Mouse (Mus musculus): Measurements from ENCODE around the gene Emc9.

Emc9 gene

DNA sequence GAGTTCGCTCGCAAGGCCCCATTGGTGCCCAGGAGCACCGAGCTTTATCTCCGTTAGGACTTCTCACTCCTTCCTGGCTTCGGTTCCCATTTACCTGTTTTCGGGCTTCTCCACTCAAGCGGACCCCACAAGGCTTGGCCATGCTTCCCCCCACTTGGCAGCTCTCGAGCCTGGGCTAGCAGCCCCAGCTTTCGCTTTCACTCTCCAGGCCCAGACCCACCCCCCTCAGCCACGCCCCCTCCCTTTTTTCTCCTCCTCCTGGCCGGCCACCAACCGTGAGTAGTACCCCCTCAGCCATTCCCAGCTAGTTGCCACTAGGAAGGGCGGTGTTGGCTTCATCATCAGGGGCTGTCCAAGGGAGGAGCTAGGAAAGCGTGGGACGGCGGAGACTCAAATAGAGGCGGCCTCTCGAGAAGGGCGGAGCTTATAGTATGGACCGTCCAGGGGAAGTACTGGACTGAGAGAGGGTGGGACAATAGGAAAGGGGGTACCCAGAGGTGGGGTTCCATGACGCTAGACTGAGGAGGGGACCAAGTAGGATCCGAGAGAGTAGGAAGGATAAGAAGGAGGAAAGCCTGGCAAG, 5.7 kb upstream of the Emc9 start, which contains the start of gene Psme2:
Gene Psme2, minus strand, starts transcription at position 366 of the 583 bp plus-strand sequence.
- in situ Hi-C loops (cut with MboI, MseI), result loop anchor here (25.0 kb wide), 1 partner anchor 704 kb away; the partner anchor contains the start of genes Bcl2l2, Gm20521, Pabpn1 and Ppp1r3e

DNA sequence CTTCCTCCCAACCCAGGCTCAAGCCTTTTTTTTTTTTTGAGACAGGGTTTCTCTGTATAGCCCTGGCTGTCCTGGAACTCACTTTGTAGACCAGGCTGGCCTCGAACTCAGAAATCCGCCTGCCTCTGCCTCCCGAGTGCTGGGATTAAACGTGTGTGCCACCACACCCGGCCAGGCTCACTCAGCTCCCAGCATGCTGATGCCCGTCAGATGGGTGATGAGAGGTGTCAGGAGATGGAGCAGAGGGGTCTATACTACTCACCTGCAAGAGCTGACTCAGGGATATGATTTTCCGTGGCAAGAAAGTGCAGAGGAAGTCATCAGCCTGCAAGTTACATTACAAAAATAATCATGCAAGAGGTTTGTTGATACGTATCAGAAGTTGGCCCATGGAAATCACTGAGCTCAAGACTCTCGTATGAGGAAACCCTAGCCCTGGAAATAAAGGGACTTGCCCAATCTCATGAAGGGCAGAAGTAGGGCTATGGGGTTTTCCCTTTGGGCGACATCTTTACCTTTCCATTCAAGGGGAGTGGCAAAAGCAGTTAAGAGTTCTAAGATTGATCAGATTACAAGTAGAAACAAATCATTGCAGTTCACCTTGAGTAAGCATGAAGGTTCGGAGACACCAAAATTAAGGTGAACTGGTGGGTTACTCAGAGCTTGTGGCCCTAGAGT, 4.8 kb upstream of the Emc9 start:
- in situ Hi-C loops (cut with MboI, MseI), result loop anchor here (25.0 kb wide), 1 partner anchor 703 kb away; the partner anchor contains the start of genes Bcl2l2, Gm20521, Pabpn1 and Ppp1r3e

GRCm38 (mm10) chr14:55589271-55589670, 4.2 kb upstream of the Emc9 start:
- in situ Hi-C loops (cut with MboI, MseI), result loop anchor here (25.0 kb wide), 1 partner anchor 702 kb away; the partner anchor contains the start of genes Bcl2l2, Gm20521, Pabpn1 and Ppp1r3e

GRCm38 (mm10) chr14:55586149-55586548, 1.0 kb upstream of the Emc9 start:
- in situ Hi-C loops (cut with MboI, MseI), result loop anchor here (25.0 kb wide), 1 partner anchor 699 kb away; the partner anchor contains the start of genes Bcl2l2, Gm20521, Pabpn1 and Ppp1r3e

GRCm38 (mm10) chr14:55585566-55585960, 461 bp upstream of the Emc9 start:
- in situ Hi-C loops (cut with MboI, MseI), result loop anchor here (25.0 kb wide), 1 partner anchor 698 kb away; the partner anchor contains the start of genes Bcl2l2, Gm20521, Pabpn1 and Ppp1r3e

DNA sequence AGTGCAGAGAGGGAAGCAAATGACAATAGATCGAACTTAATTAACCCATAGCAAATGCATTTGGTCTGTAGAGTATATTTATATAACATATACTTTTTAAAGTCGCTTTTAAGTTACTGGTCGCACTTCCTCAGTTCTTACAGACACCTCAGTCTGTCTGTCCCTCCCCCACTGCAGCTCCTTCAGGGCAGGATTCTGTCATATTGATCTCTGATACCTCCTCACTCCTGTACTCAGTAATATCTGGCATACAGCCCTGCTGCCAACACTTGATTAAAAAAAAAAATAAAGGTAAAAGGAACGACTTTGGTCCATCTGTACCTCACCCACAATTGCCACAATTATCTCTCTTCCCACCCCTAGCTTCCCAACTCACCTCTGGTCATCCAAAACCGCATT, 800 bp downstream of the Emc9 start:
- in situ Hi-C loops (cut with MboI, MseI), result loop anchor here (25.0 kb wide), 1 partner anchor 697 kb away; the partner anchor contains the start of genes Bcl2l2, Gm20521, Pabpn1 and Ppp1r3e

DNA sequence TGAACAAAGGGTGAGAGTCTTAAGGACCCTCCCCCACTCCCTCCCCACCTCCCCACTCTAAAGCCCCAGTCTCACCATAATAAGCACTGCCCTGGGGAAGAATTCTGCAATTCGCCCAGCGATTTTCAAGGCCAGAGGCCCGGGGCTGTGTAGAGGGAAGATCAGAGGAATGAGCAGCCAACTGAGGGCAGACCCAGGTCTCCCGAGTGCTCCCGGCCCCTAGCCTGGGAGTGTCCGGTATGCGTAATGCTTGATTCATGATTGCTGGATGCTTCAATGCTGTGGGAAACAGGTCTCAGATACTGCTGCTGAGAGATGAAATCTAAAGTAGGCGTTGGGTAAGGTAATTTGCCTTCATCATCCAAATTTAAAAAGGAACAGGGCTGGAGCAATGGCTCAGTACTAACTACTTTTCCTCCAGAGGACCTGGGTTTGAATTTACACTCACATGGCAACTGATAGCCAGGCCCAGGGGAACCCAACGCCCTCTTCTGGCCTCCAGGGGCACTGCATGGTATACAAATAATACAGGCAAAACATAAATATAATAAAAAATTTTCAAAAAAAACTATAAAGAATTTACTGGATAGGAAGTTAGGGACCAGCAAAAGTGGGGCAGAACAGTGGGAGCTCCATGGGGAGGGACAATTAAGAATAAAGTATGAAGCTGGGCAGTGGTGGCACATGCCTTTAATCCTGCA, 3.0 kb downstream of the Emc9 start:
- in situ Hi-C loops (cut with MboI, MseI), result loop anchor here (25.0 kb wide), 1 partner anchor 695 kb away; the partner anchor contains the start of genes Bcl2l2, Gm20521, Pabpn1 and Ppp1r3e

DNA sequence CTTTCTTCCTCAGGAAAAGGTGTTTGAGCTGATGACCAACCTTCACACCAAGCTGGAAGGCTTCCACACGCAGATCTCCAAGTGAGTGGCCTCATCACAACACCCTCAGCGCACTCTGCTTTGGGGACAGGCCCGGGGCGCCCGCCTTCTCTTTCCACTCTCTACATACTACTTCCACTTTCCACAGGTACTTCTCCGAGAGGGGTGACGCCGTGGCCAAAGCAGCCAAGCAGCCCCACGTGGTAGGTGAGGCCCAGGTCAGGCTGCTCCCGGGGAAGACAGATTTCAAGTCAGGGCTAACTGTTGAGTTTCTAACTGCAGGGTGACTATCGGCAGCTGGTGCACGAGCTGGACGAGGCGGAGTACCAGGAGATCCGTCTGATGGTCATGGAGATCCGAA, 4.4 kb downstream of the Emc9 start:
- in situ Hi-C loops (cut with MboI, MseI), result loop anchor here (25.0 kb wide), 1 partner anchor 693 kb away; the partner anchor contains the start of genes Bcl2l2, Gm20521, Pabpn1 and Ppp1r3e

- in situ Hi-C loops (cut with MboI, MseI), result loop anchor here (25.0 kb wide), 1 partner anchor 693 kb away; the partner anchor contains the start of genes Bcl2l2, Gm20521, Pabpn1 and Ppp1r3e
These were observed 5.3 kb downstream of the Emc9 start for GRCm38 (mm10) chr14:55579511-55580496.

DNA sequence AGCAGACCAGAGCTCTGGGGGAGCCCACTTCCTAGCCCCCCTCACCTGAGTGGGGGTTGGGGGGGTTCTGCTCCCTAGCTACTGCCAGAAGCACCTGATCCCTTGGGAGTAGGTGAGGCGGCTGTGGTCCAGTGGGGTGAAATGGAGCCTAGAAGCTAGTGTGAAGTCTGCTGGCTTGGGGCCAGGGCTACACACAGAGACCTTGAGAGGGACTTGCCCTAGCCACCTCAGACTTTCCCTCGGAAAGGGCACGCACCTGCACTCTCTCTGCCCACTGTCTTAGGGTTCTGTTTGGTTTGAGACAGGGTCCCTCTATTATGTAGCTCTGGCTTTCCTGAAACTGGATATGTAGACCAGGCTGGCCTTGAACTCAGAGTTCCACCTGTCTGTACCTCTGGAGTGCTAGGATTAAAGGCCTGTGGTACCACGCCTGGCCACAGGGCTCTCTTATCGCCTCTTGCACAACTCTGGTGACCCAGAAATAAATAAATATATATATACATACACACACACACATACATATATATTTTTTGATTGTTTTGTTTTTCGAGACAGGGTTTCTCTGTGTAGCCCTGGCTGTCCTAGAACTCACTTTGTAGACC, 6.3 kb downstream of the Emc9 start:
- in situ Hi-C loops (cut with MboI, MseI), result loop anchor here (25.0 kb wide), 1 partner anchor 691 kb away; the partner anchor contains the start of genes Bcl2l2, Gm20521, Pabpn1 and Ppp1r3e

- in situ Hi-C loops (cut with MboI, MseI), result loop anchor here (25.0 kb wide), 1 partner anchor 691 kb away; the partner anchor contains the start of genes Bcl2l2, Gm20521, Pabpn1 and Ppp1r3e
These were observed 7.0 kb downstream of the Emc9 start, which contains the start of gene Psme1 for GRCm38 (mm10) chr14:55577871-55578667. Gene Psme1 (plus strand): TSS chr14:55578123.

DNA sequence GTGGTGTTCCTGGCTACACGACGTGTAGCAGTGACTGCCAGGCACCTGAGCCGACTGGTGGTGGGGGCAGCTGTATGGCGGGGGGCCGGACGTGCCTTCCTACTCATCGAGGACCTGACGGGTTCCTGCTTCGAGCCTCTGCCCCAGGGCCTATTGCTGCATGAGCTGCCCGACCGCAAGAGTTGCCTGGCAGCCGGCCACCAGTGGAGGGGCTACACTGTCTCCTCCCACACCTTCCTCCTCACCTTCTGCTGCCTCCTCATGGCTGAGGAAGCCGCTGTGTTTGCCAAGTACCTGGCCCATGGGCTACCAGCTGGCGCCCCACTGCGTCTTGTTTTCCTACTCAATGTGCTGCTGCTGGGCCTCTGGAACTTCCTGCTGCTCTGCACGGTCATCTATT, 8.7 kb downstream of the Emc9 start:
- in situ Hi-C loops (cut with MboI, MseI), result loop anchor here (25.0 kb wide), 1 partner anchor 689 kb away; the partner anchor contains the start of genes Bcl2l2, Gm20521, Pabpn1 and Ppp1r3e

- in situ Hi-C loops (cut with MboI, MseI), result loop anchor here (25.0 kb wide), 1 partner anchor 688 kb away; the partner anchor contains the start of genes Bcl2l2, Gm20521, Pabpn1 and Ppp1r3e
These were observed 9.4 kb downstream of the Emc9 start for GRCm38 (mm10) chr14:55575711-55576110.

GRCm38 (mm10) chr14:55575302-55575701, 9.8 kb downstream of the Emc9 start, which contains the start of gene Fitm1:
Gene Fitm1 (plus strand): TSS chr14:55575617.
- in situ Hi-C loops (cut with MboI, MseI), result loop anchor here (25.0 kb wide), 1 partner anchor 688 kb away; the partner anchor contains the start of genes Bcl2l2, Gm20521, Pabpn1 and Ppp1r3e

GRCm38 (mm10) chr14:55571760-55572159, 13.3 kb downstream of the Emc9 start:
- in situ Hi-C loops (cut with MboI, MseI), result no loop called here

GRCm38 (mm10) chr14:55570588-55570987, 14.5 kb downstream of the Emc9 start:
- in situ Hi-C loops (cut with MboI, MseI), result no loop called here

GRCm38 (mm10) chr14:55567496-55567895, 17.6 kb downstream of the Emc9 start:
- in situ Hi-C loops (cut with MboI, MseI), result no loop called here

DNA sequence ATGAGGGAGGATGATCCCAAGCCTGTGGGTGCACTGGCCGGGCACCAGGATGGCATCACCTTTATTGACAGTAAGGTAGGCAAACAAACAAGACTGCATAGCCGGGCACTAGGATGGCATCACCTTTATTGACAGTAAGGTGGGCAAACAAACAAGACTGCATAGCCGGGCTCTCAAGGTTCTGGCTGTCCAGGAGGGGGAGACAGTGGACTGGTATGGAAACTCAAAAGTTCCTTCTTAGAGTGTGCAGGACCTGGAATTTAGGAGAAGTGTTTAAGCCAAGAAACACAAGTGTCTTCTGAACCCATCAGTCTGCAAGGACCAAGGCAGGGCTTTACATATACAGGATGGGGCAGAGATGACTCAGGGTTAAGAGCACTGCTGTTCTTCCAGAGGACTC, 19.4 kb downstream of the Emc9 start:
- in situ Hi-C loops (cut with MboI, MseI), result no loop called here

Measured in regulatory T cell (primary cell).